Mouse (Mus musculus) olfactory bulb, adult 2 months (tissue): ENCODE results near the gene Amph. TPM values are rescaled to one million over a fixed set of nuclear protein-coding genes. Genes with fewer than 3 reads are reported as not detected.

Source experiments
- H3K27ac ChIP-seq: fragments of 200-500 bp; 2 replicates; pipeline ENCODE4 v1.5.1; 2012; ENCODE audit warnings: low read depth, low read length; ENCODE audit not compliant: insufficient read depth
- H3K4me1 ChIP-seq: fragments of 200-500 bp; 2 replicates; pipeline ENCODE4 v1.6.1; 2012; ENCODE audit warnings: low read length; ENCODE audit not compliant: control insufficient read depth, insufficient read depth
- H3K4me3 ChIP-seq: fragments of 200-500 bp; 2 replicates; pipeline ENCODE4 v1.5.1; 2012; ENCODE audit warnings: mild to moderate bottlenecking, low read depth, low read length, moderate library complexity; ENCODE audit not compliant: insufficient read depth
- CTCF ChIP-seq: fragments of 200-500 bp; IDR thresholded peaks from 2 replicates; pipeline ENCODE4 v1.5.1; 2012; ENCODE audit warnings: low read depth, mild to moderate bottlenecking, low read length, moderate library complexity; ENCODE audit not compliant: insufficient read depth
- POLR2A ChIP-seq: fragments of 200-500 bp; IDR thresholded peaks from 2 replicates; pipeline ENCODE4 v1.6.1; 2012; ENCODE audit warnings: mild to moderate bottlenecking, low read depth, low read length, moderate library complexity; ENCODE audit not compliant: insufficient read depth
- WGBS: fragments of 180-500 bp; shearing (Covaris S2); methylation state at CpG from one replicate; pipeline ENCODE4 v1.1.7; 2018; 5-methylcytosine and 5-hydroxymethylcytosine counted together
- polyA plus RNA-seq: library from polyadenylated mRNA; stranded (reverse); fragments of >200 nt; gene quantifications from 2 replicates; pipeline ENCODE4 v1.2.4, GENCODE M21; 2012; ENCODE audit warnings: low replicate concordance; ENCODE audit not compliant: missing spikeins, insufficient read depth, insufficient read length

Gene Amph
- polyA plus RNA-seq, 1 experiment, result not detected

DNA sequence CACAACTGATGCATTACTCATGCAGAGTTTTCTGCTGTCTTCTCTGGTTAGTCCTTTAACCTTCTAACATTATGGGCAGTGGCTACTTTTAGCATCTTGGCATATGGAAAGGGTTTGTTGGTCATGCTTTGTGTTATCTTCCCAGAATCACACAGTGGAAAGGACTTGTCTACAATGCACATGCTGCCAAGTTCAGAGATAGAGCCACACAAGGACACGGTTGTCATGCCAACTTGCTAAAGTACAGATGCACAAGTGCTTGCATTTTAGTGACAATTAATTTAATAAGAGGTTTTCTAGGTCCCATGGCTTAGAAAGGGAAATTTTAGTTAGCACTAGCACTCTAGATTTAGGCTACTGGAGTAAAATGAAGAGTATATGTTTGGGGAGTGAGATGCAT lies 104.1 kb downstream of the Amph start:
- WGBS, result 36% methylated on average over 1 of the region's 1 CpGs
- H3K4me1 ChIP-seq, result peaks cover 6% of the 10 kb centered on the region

DNA sequence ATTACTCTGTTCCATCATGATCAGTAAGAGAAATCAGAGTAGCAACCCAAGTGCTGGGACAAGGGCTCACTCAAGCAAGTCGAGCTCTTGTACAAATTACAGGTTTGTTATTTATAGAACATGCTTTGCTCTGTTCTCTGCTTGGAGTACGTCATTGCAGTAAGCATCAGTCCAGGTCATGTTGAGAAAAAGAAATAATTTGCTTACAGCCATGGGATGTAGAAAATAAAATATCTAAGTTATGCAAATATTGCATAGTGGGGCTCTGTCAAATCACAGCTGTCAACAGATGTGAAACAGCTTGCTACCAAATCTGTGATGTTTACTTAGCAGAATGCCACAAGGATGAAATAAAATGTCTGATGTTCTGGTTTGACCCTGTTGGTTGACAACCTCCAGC lies 106.5 kb downstream of the Amph start:
- H3K27ac ChIP-seq, result no peak overlapping the region
- peaks cover 6% of the 10 kb centered on the region for H3K4me1 ChIP-seq
- 30% methylated on average over 2 of the region's 2 CpGs for WGBS
- no peak overlapping the region for H3K4me3 ChIP-seq
- TF ChIP-seq CTCF, result no peak
- TF ChIP-seq POLR2A, result no peak

More for the DNA sequence above, 104.1 kb downstream of the Amph start:
- H3K27ac ChIP-seq, result no peak overlapping the region
- no peak for TF ChIP-seq POLR2A
- no peak overlapping the region for H3K4me3 ChIP-seq

DNA sequence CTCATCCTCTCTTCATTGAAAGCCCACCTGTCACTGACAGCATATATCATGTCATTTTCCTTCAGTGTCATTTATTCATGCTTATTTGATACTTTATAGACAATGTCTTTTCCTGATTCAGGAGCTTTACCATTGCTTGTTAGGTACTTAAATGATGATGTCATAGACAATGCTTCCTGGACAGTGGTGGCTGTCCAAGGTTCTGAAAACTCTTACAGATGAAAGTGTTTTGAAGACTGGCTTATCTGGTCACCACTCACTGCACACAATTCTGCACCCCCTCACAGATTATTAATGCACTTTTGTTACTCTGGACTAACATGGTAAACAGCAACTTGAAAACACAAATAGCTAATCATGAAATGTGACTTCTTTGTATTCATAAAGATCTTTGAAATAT lies 124.3 kb downstream of the Amph start:
- Histone ChIP-seq H3K4me1 (peaks cover 2% of the 10 kb centered on the region; the same call in 1 of the 2 replicates), H3K4me3 (no peak overlapping the region), H3K27ac (no peak overlapping the region)
- TF ChIP-seq POLR2A (no peak), CTCF (no peak)

DNA sequence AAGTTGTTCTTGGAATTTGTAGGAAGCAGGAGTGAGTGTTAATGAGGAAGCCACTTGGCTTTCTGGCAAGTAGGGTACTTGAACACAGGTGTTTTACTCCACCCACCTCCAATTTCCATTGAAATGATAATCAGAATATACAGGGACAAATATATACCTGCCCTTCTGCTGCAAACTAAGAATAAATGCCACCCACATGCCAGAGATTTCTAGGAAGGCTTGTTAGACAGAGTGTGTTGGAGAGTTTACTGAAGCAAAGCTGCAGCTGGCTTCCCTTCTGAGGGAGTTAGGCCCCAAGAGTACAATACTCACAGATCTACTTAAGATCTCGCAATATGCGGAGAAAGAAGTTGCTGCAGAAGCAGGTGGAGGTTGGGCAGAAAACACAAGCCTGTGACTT lies 129.4 kb downstream of the Amph start:
- no peak overlapping the region for H3K4me3 ChIP-seq
- H3K4me1 ChIP-seq, result 0 out of 2 replicates have a peak, but pooled peaks cover 4% of the 10 kb centered on the region
- WGBS, result 52% methylated on average over 2 of the region's 2 CpGs
- no peak for TF ChIP-seq POLR2A
- no peak for TF ChIP-seq CTCF
- H3K27ac ChIP-seq, result no peak overlapping the region

DNA sequence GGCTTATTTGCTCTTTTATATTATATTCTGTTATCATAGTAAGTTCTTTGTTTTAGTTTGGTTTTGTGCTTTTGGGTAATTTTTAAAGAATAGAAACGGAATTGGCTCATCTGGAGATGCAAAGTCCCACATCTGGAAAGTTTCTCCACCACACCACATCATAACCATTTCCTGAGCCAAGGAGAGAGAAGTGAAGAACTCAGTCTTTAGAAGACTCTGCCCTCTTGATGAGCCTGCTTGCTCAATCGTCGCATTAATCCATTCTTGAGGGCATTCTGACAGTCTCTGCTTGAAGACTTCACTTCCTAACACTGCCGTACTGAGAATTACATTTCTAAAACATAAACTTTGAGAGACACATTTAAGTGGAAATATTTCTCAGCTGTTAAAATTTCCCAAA lies 133.9 kb downstream of the Amph start:
- Histone ChIP-seq H3K27ac (no peak overlapping the region), H3K4me3 (no peak overlapping the region), H3K4me1 (0 out of 2 replicates have a peak, but pooled peaks cover 2% of the 10 kb centered on the region)
- TF ChIP-seq POLR2A (no peak), CTCF (no peak)
- WGBS, result 95% methylated on average over 4 of the region's 4 CpGs

DNA sequence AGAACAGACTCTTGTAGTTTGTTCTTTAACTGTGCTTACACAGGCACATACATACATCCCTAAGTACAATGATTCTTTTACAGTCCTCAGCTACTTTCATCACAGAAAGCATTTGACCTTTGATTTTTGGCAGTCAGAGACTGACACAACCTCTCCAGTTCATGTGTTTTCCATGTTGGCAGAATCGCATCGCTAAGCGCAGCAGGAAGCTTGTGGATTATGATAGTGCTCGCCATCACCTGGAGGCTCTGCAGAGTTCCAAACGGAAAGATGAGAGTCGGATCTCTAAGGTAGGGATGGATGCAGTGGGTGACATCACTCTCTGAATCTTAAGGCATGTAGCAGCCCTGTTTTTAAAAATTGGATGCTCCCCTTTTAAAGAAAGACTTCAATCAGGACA lies 146.6 kb downstream of the Amph start:
- no peak overlapping the region for H3K27ac ChIP-seq
- 95% methylated on average over 6 of the region's 6 CpGs for WGBS
- TF ChIP-seq POLR2A (no peak), CTCF (no peak)

DNA sequence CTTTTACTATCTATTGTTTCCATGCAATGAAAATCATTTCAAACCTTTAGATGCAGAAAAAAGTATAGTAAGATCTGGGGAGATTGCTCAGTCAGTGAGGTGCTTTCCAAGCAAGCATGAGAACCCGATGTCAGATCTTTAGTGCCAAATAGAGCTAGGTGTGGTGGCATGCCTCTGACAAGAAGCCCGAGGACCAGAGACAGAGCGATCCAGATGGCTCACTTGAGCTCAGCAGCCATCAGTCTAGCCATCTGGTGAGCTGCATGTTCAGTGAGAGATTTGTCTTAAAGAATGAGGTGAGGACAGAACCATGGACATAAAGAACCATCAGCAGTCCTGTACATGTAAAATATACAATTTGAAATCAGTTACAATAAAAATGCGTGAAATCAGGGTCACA lies 149.1 kb downstream of the Amph start:
- 92% methylated on average over 4 of the region's 4 CpGs for WGBS
- H3K27ac ChIP-seq, result no peak overlapping the region
- H3K4me1 ChIP-seq, result no peaks in the 10 kb centered on the region
- no peak overlapping the region for H3K4me3 ChIP-seq
- no peak for TF ChIP-seq CTCF
- no peak for TF ChIP-seq POLR2A

More for the DNA sequence above, 146.6 kb downstream of the Amph start:
- Histone ChIP-seq H3K4me1 (peaks cover 3% of the 10 kb centered on the region; the same call in 1 of the 2 replicates), H3K4me3 (no peak overlapping the region)

DNA sequence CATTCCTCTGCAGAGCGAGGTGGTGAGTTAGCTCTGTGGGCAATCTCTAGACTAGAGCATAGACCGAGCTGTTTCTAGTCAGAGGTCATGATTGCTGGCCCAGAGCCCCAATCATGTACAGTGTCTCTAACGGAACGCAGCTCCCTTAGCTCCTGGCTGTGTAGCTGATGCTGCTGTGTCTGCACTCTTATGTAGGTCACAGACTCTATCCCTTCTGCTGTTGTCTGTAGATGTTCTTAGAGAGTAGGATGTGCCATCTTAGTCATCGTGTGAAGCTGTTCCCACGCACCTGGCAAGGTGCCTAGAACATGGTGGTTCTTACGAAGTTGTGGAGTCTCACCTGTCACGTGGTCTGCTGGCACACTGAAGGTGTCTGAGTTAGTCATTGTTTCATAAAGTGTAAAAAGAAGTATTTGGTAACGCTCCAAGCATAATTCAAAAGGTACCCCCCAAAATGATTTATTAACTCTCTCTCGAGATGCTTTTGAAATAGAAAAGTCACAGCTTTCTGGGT lies 153.9 kb downstream of the Amph start:
- 61% methylated on average over 10 of the region's 10 CpGs for WGBS
- TF ChIP-seq POLR2A, result no peak
- TF ChIP-seq CTCF, result no peak
- Histone ChIP-seq H3K4me1 (peaks cover 2% of the 10 kb centered on the region; the same call in 1 of the 2 replicates), H3K27ac (no peak overlapping the region), H3K4me3 (no peak overlapping the region)

DNA sequence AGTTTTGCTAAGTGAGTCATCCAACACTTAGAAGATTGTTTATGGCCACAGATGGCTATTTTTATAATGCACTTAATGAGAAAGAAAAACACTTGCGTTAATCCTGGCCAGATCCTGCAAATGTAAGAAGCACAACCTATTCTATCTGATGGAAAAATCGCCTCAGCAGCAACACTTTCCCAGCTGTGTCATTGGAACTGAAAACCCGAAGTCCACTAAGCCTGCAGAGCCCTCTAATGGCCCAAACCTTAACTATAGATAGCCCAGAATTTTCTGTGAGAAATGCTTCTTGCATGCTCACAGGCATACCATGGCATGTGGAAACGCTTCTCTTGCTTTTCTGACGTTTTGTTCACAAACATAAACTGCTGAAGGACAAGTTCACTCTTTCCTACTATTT lies 158.4 kb downstream of the Amph start:
- TF ChIP-seq CTCF, result no peak
- TF ChIP-seq POLR2A, result no peak
- H3K27ac ChIP-seq, result no peak overlapping the region
- H3K4me1 ChIP-seq, result peaks cover 2% of the 10 kb centered on the region; the same call in 1 of the 2 replicates
- 20% methylated on average over 5 of the region's 5 CpGs for WGBS
- H3K4me3 ChIP-seq, result no peak overlapping the region

DNA sequence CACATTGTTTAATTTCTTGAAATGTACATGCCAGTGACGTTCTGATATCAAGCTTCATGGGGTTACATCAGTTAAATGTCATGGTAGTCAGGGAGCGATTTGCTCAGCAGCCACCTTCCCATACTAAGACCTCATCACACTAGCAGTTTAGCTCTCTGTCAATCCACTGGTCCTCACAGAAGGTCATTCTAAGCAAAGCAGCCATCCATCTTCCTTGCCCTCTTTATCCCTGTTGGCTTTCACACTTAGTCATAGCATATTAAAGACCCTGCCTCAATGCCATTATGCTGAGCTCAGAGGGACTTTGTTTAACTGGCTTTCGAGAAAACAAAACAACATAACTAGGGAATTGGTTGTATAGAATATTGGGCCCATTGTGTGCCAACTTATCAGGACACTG lies 161.3 kb downstream of the Amph start:
- Histone ChIP-seq H3K4me3 (no peak overlapping the region), H3K4me1 (peaks cover 5% of the 10 kb centered on the region), H3K27ac (no peak overlapping the region)
- TF ChIP-seq CTCF (no peak), POLR2A (no peak)
- 71% methylated on average over 3 of the region's 3 CpGs for WGBS
